Mouse (Mus musculus): Measurements from ENCODE around the gene Gm13102. TPM values are rescaled to one million over a fixed set of nuclear protein-coding genes. Genes with fewer than 3 reads are reported as not detected.

The Gm13102 gene
- total RNA-seq (2023) = not detected

GRCm38 (mm10) chr4:144106174-144106573, at the start of gene Gm13102:
Gene Gm13102, plus strand, starts transcription at chr4:144106474.

DNA sequence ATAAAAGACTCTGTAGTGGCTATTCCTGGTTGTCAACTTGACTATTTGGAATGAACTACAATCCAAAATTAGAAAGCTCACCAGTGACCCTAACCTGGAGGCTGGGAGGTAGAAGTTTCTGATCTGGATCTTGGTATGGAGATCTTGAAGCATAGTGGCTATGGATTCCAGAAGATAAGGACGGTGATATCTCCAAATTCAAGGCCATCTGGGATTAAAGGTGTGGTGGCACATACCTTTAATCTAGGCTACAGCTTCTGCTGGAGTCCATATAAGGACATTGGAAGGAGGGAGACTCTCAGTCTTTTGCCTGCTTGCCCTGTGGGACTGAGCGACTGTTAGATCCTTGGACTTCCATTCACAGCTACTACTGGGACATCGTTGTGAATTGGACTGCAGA, 47.4 kb upstream of the Gm13102 start, which contains the start of gene Pramel4:
TSS of gene Pramel4 (plus strand) at position 301 of the 400 bp plus-strand sequence.

Other genes with a start within 250 kb of the Gm13102 start
- gene Pramef6, start 206.1 kb upstream of the Gm13102 start, total RNA-seq (2023) = not detected
- gene Pramef25, start 155.5 kb upstream of the Gm13102 start, total RNA-seq (2023) = not detected
- not detected for gene Gm13101, start 139.5 kb upstream of the Gm13102 start, total RNA-seq (2023)
- not detected for gene Pramef17, start 112.1 kb upstream of the Gm13102 start, total RNA-seq (2023)
- not detected for gene Pramel4, start 47.3 kb upstream of the Gm13102 start, total RNA-seq (2023)
- not detected for gene Oog3, start 56.2 kb downstream of the Gm13102 start, total RNA-seq (2023)
- gene Oog2, start 84.2 kb downstream of the Gm13102 start, total RNA-seq (2023) = not detected
- gene C87977, start 106.8 kb downstream of the Gm13102 start, total RNA-seq (2023) = not detected
- not detected for gene Pramel5, start 174.0 kb downstream of the Gm13102 start, total RNA-seq (2023)
- gene Gm13128, start 223.8 kb downstream of the Gm13102 start, total RNA-seq (2023) = not detected

All from T-cell, adult 66 days (primary cell).